Mouse (Mus musculus) bone marrow, adult 2 months (tissue): ENCODE measurements around the gene Tecpr1. TPM values are rescaled to one million over a fixed set of nuclear protein-coding genes. Genes with fewer than 3 reads are reported as not detected.

Experiments used
- H3K27ac ChIP-seq: fragments of 200-500 bp; 2 replicates; pipeline ENCODE4 v1.5.1; 2012; ENCODE audit warnings: low read depth, mild to moderate bottlenecking, control low read depth, inconsistent platforms, low read length; ENCODE audit not compliant: control insufficient read depth, poor library complexity, insufficient read depth
- H3K4me1 ChIP-seq: fragments of 200-500 bp; 2 replicates; pipeline ENCODE4 v1.6.1; 2011; ENCODE audit warnings: low read length; ENCODE audit not compliant: control insufficient read depth, insufficient read depth
- H3K4me3 ChIP-seq: fragments of 200-500 bp; replicated peaks from 2 replicates; pipeline ENCODE3; 2011; ENCODE audit warnings: mild to moderate bottlenecking, low read depth, low read length, control low read depth; ENCODE audit not compliant: control insufficient read depth
- CTCF ChIP-seq: fragments of 200-500 bp; IDR thresholded peaks from 2 replicates; pipeline ENCODE4 v1.5.1; 2011; ENCODE audit warnings: low read length, control low read depth; ENCODE audit not compliant: control insufficient read depth, insufficient read depth
- POLR2A ChIP-seq: fragments of 200-500 bp; IDR thresholded peaks from 2 replicates; pipeline ENCODE4 v1.6.1; 2011; ENCODE audit warnings: low read depth, mild to moderate bottlenecking, control low read depth, low read length, borderline replicate concordance; ENCODE audit not compliant: control insufficient read depth
- WGBS: fragments of 180-500 bp; shearing (Covaris S2); methylation state at CpG from one replicate; pipeline ENCODE4 v1.1.7; 2018; 5-methylcytosine and 5-hydroxymethylcytosine counted together
- polyA plus RNA-seq: library from polyadenylated mRNA; stranded (reverse); fragments of >200 nt; gene quantifications from 2 replicates; pipeline ENCODE4 v1.2.4, GENCODE M21; 2011; ENCODE audit warnings: low replicate concordance; ENCODE audit not compliant: missing spikeins, insufficient read depth, insufficient read length

Tecpr1 gene
- polyA plus RNA-seq, 1 experiment: 11.9 TPM

DNA sequence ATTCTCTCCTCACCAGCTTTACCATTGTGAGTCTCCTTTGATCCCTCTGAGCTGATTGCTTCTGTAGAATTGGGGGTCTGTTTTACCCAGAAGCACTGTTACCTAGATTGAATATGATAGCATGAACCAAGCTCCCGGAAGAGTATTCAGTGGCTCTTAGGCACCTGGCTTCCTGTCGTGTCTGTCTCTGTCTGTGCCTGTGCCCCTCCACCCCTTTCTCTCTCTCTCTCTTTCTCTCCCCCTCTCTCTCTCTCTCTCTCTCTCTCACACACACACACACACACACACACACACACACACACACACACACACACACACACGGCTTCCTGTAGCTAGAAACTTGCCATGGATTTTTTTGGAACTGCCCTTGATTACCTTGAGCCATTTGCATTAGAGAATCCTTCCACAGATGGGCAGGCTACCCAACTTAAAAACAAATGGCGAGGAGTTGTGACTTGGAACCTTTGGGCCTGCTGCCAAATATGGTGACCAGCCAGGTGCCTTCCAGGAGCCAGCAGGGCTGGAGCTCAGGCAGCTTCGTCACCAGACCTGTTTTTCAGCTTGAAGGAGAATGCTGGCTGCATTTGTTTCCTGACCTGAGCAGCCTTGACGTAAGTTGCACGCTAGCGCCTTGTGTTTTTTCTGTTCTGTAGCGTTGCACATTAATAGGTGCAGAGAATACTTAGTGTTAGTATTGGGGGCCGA lies 60.5 kb downstream of the Tecpr1 start:
- H3K4me1 ChIP-seq: no peaks in the 10 kb centered on the region
- no peak overlapping the region for H3K4me3 ChIP-seq
- H3K27ac ChIP-seq: no peak overlapping the region
- WGBS: 85% methylated on average over 10 of the region's 10 CpGs
- TF ChIP-seq CTCF (no peak), POLR2A (no peak)

DNA sequence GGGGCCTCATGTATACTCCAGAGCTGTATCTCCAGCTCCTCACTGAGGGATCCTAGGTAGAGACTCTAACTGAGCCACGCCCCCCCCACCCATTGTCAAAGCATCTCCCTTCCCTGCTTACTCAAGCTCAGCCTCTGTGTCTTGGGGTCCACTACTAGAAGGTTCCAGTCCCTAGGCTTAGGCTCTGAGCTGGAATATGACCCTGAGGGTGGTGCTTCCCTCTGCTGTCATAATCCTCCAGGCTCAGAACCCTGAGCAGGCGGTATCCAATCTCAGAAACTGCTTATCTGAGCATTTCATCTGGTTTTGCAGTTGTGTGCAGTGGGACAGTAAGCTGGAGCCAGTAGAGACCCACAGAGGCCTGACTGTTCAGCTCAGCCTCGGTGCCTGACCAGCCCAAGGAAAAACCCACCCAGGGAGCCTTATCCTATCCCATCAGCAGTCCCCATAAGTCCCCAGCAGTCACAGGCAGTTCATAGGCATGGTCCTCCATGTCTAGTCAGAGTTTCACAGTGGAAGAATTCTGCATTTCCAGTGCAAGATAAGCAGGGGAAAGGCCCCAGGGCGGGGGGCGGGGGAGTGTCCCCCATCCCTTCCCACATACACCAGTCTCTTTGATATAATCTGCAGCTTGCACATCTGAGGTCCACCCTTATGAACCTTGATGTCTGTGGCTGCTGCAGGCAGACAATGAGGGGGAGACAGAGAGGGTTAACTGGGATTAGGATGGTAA lies 61.2 kb downstream of the Tecpr1 start:
- WGBS: 76% methylated on average over 5 of the region's 5 CpGs
- Histone ChIP-seq H3K4me3 (no peak overlapping the region), H3K4me1 (no peaks in the 10 kb centered on the region), H3K27ac (no peak overlapping the region)
- TF ChIP-seq CTCF (no peak), POLR2A (no peak)

DNA sequence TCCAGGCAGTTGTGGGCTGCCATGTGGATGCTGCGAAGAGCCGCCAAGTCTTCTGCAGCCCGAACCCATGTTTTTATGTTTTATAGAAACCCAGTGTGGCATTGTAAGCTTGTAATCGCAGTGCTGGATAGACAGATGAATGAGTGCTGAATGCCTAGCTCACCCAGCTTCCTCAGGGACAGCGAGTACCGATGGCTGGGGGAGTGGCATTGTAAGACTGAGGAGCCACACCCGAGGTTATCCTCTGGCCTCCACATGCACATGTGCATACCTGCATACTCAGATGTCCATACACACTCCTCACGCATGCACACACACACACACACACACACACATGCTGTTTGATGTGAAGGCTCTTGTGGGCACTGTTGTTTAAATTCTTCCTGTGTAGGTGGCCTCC lies 64.3 kb downstream of the Tecpr1 start:
- H3K4me3 ChIP-seq: no peak overlapping the region
- WGBS: 84% methylated on average over 8 of the region's 8 CpGs
- no peaks in the 10 kb centered on the region for H3K4me1 ChIP-seq
- TF ChIP-seq POLR2A (no peak), CTCF (no peak)
- H3K27ac ChIP-seq: no peak overlapping the region

DNA sequence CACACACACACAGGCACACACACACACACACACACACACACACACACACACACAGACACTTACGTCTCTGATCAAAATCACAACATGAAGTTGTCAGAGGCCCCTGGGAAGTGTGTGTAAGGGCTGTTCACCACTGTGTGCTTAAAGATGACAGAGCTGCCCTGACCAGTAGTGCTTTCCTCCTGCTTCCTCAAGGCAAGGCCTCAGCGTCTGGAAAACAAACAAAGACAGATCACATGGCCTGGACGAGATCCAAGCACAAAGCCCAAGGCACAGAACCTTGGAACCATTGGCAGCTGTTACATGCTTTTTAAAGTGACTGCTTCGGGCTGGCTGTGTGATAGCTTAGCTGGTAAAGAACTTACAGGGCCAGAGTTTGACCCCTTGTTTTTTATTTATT lies 64.8 kb downstream of the Tecpr1 start:
- Histone ChIP-seq H3K4me1 (no peaks in the 10 kb centered on the region), H3K27ac (no peak overlapping the region), H3K4me3 (no peak overlapping the region)
- 70% methylated on average over 4 of the region's 4 CpGs for WGBS
- TF ChIP-seq CTCF (no peak), POLR2A (no peak)

DNA sequence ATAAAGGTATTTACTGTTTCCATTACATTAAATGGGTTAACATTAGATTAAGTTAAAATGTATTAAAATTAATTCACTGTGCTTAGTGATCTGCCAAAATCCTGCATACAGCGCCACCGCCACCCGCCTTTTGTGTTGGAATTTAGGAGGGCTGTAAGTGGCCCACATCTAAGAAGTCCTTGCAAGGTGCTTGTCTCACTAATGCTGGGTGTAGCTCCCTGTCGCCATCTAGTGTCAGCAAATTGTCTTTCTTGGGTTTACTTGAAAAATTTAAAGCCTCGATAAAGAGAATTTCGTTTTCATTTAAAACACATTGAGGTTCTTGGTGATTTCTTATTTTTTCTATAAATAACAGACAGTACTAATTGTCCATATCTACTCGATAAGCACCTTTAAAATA lies 68.9 kb downstream of the Tecpr1 start:
- Histone ChIP-seq H3K4me3 (no peak overlapping the region), H3K4me1 (no peaks in the 10 kb centered on the region), H3K27ac (no peak overlapping the region)
- TF ChIP-seq POLR2A: no peak
- TF ChIP-seq CTCF: peak; percentile 58
- WGBS: 33% methylated on average over 7 of the region's 7 CpGs

DNA sequence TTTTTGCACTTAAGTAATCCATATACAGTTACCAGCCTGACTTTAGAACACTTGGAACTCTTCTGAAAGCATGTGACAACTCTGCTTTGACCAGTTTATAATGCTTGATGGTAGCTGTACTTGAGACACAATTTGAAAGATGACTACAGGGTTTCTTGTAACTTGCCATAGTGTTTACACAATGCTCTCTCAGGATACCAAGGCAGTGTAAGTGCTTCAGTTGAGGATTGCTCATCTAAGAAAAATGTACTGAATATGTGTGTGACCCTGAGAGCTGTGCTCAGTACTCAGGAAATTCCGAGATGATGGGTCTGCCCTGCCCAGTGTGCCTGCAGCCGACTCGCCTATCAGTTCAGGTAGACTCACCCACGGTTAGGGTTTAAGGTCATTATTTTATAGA lies 72.1 kb downstream of the Tecpr1 start:
- H3K27ac ChIP-seq: no peak overlapping the region
- 82% methylated on average over 4 of the region's 4 CpGs for WGBS

DNA sequence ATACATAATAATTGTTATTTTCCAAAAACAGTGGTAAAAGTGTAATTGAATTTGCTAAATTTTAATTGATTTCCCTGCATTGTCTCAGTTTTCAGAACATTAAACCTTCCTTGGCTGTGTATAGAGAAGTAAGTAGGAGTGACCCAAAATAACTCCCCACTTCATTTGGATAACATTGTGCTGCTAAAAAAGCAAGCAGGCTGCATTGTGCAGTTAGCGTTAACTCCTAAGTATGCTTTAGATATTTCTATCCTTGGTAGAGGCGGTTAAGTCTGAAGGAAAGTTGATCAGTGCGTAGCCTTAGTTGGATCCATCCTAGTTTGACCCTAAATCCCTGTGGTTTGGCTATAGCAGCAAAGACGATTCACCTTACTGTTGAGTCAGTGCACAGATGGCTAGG lies 73.9 kb downstream of the Tecpr1 start:
- H3K4me1 ChIP-seq: no peaks in the 10 kb centered on the region
- no peak overlapping the region for H3K4me3 ChIP-seq
- H3K27ac ChIP-seq: no peak overlapping the region
- no peak for TF ChIP-seq POLR2A
- 94% methylated on average over 4 of the region's 4 CpGs for WGBS

More for the DNA sequence above, 72.1 kb downstream of the Tecpr1 start:
- TF ChIP-seq POLR2A: no peak
- Histone ChIP-seq H3K4me3 (no peak overlapping the region), H3K4me1 (no peaks in the 10 kb centered on the region)

DNA sequence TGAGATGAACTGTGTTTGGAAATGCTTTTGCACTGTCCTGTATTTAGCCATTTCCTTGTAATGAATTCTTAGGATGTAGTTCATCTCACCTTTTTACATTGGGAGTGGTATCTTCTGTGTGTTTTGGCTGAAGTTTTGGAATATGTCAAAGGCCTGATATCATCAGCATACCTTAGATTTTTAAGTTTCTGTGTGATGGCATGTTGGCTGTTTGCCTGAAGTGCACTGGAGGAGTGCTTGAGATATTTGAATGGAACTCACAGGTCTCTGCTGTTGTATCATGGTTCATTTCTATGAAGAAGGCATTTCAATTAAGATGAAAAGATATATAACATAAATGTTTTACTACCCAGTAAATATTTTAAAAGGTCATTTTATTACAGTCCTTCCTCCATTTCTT lies 76.5 kb downstream of the Tecpr1 start:
- Histone ChIP-seq H3K27ac (no peak overlapping the region), H3K4me3 (no peak overlapping the region), H3K4me1 (no peaks in the 10 kb centered on the region)
- TF ChIP-seq POLR2A (no peak), CTCF (no peak)

Other genes starting within 250 kb of the Tecpr1 start
- gene Ccz1, start 208.7 kb downstream of the Tecpr1 start, polyA plus RNA-seq: 29.1 and 44.4 TPM in 2 replicates
- gene Ocm, start 196.9 kb downstream of the Tecpr1 start, polyA plus RNA-seq: not detected in 2 replicates
- 4.3 and 5.5 TPM in 2 replicates for gene Lmtk2, start 123.2 kb downstream of the Tecpr1 start, polyA plus RNA-seq
- 0.56 and 0.72 TPM in 2 replicates for gene Bhlha15, start 33.3 kb downstream of the Tecpr1 start, polyA plus RNA-seq
- 29.0 and 57.2 TPM in 2 replicates for gene Bri3, start 20.8 kb upstream of the Tecpr1 start, polyA plus RNA-seq
- not detected in 2 replicates for gene Baiap2l1, start 134.5 kb upstream of the Tecpr1 start, polyA plus RNA-seq